Mouse (Mus musculus) liver, embryonic 12.5 days (tissue): ENCODE measurements at regions not wholly inside any gene's neighbourhood (a gene's known extent, or its start where the extent isn't known, plus 50 kb on each side); places are given as distances from the start of the nearest gene placed in this dataset.

Source experiments
- ATAC-seq: fragments of 200-750 bp; cut with Nextera tagmentation; 2 replicates; pipeline ENCODE4 v1.8.0; 2017; ENCODE audit warnings: moderate number of reproducible peaks, mild to moderate bottlenecking, moderate library complexity
- H3K27ac ChIP-seq: fragments of 300-500 bp; sonication (generic); 2 replicates; pipeline ENCODE4 v1.5.1; 2016; ENCODE audit warnings: mild to moderate bottlenecking
- H3K27me3 ChIP-seq: fragments of 300-500 bp; sonication (generic); replicated peaks from 2 replicates; pipeline ENCODE4 v1.6.1; 2016; ENCODE audit warnings: mild to moderate bottlenecking, moderate library complexity
- H3K36me3 ChIP-seq: fragments of 300-500 bp; sonication (generic); 2 replicates; pipeline ENCODE4 v1.6.1; 2016; ENCODE audit warnings: mild to moderate bottlenecking, moderate library complexity
- H3K4me1 ChIP-seq: fragments of 300-500 bp; sonication (generic); 2 replicates; pipeline ENCODE4 v1.6.1; 2016
- H3K4me2 ChIP-seq: fragments of 300-500 bp; sonication (generic); 2 replicates; pipeline ENCODE4 v1.6.1; 2016; ENCODE audit warnings: mild to moderate bottlenecking, moderate library complexity
- H3K4me3 ChIP-seq: fragments of 300-500 bp; sonication (generic); 2 replicates; pipeline ENCODE4 v1.5.1; 2016; ENCODE audit warnings: mild to moderate bottlenecking, moderate library complexity
- H3K9ac ChIP-seq: fragments of 300-500 bp; sonication (generic); 2 replicates; pipeline ENCODE4 v1.6.1; 2016; ENCODE audit warnings: mild to moderate bottlenecking, moderate library complexity
- H3K9me3 ChIP-seq: fragments of 300-500 bp; sonication (generic); replicated peaks from 2 replicates; pipeline ENCODE4 v1.6.1; 2016; ENCODE audit warnings: mild to moderate bottlenecking, moderate library complexity
- WGBS: fragments of 180-500 bp; shearing (Covaris S2); methylation state at CpG from one replicate; pipeline ENCODE4 v1.1.7; 2016; ENCODE audit not compliant: insufficient replicate concordance; 5-methylcytosine and 5-hydroxymethylcytosine counted together

- Histone ChIP-seq H3K9me3 (no peaks in the 10 kb centered on the region), H3K27me3 (no peaks in the 10 kb centered on the region), H3K36me3 (no peaks in the 10 kb centered on the region), H3K9ac (no peak overlapping the region), H3K4me2 (no peak overlapping the region), H3K27ac (no peak overlapping the region), H3K4me1 (no peaks in the 10 kb centered on the region), H3K4me3 (no peak overlapping the region)
- no peak for ATAC-seq
- WGBS, result 50% methylated on average over 1 of the region's 1 CpGs
These were observed 244.9 kb upstream of the Clec14a start for GRCm38 (mm10) chr12:58513951-58514350.

- no peak overlapping the region for H3K4me2 ChIP-seq
- no peaks in the 10 kb centered on the region for H3K27me3 ChIP-seq
- no peak overlapping the region for H3K4me3 ChIP-seq
- H3K27ac ChIP-seq, result no peak overlapping the region
- no peaks in the 10 kb centered on the region for H3K9me3 ChIP-seq
- 71% methylated on average over 7 of the region's 7 CpGs for WGBS
- H3K4me1 ChIP-seq, result no peaks in the 10 kb centered on the region
- no peaks in the 10 kb centered on the region for H3K36me3 ChIP-seq
- no peak overlapping the region for H3K9ac ChIP-seq
- no peak for ATAC-seq
These were observed 243.6 kb upstream of the Clec14a start for GRCm38 (mm10) chr12:58512645-58513044.

- Histone ChIP-seq H3K36me3 (no peaks in the 10 kb centered on the region), H3K27ac (no peak overlapping the region), H3K9me3 (no peaks in the 10 kb centered on the region), H3K4me1 (no peaks in the 10 kb centered on the region), H3K4me3 (no peak overlapping the region), H3K4me2 (no peak overlapping the region), H3K9ac (no peak overlapping the region), H3K27me3 (no peaks in the 10 kb centered on the region)
- ATAC-seq, result no peak
These were observed 235.2 kb upstream of the Clec14a start for GRCm38 (mm10) chr12:58504283-58504682.

- H3K9ac ChIP-seq, result no peak overlapping the region
- H3K9me3 ChIP-seq, result no peaks in the 10 kb centered on the region
- H3K4me2 ChIP-seq, result no peak overlapping the region
- no peaks in the 10 kb centered on the region for H3K27me3 ChIP-seq
- H3K4me3 ChIP-seq, result no peak overlapping the region
- no peak for ATAC-seq
- no peaks in the 10 kb centered on the region for H3K36me3 ChIP-seq
- no peak overlapping the region for H3K27ac ChIP-seq
- H3K4me1 ChIP-seq, result no peaks in the 10 kb centered on the region
These were observed 205.1 kb upstream of the Clec14a start for GRCm38 (mm10) chr12:58474181-58474580.

GRCm38 (mm10) chr12:58473511-58473910 lies 204.4 kb upstream of the Clec14a start:
- no peak for ATAC-seq
- no peak overlapping the region for H3K27ac ChIP-seq
- no peak overlapping the region for H3K4me2 ChIP-seq
- WGBS, result 63% methylated on average over 1 of the region's 1 CpGs
- H3K9me3 ChIP-seq, result no peaks in the 10 kb centered on the region
- no peaks in the 10 kb centered on the region for H3K4me1 ChIP-seq
- no peaks in the 10 kb centered on the region for H3K27me3 ChIP-seq
- no peak overlapping the region for H3K9ac ChIP-seq
- H3K4me3 ChIP-seq, result no peak overlapping the region
- H3K36me3 ChIP-seq, result no peaks in the 10 kb centered on the region

GRCm38 (mm10) chr12:58460465-58460864 lies 191.4 kb upstream of the Clec14a start:
- H3K4me2 ChIP-seq, result no peak overlapping the region
- H3K4me3 ChIP-seq, result no peak overlapping the region
- H3K27me3 ChIP-seq, result no peaks in the 10 kb centered on the region
- no peak overlapping the region for H3K9ac ChIP-seq
- H3K27ac ChIP-seq, result no peak overlapping the region
- 75% methylated on average over 3 of the region's 3 CpGs for WGBS
- no peaks in the 10 kb centered on the region for H3K36me3 ChIP-seq
- ATAC-seq, result no peak
- no peaks in the 10 kb centered on the region for H3K9me3 ChIP-seq
- H3K4me1 ChIP-seq, result no peaks in the 10 kb centered on the region

GRCm38 (mm10) chr12:58454828-58455227 lies 185.7 kb upstream of the Clec14a start:
- no peak overlapping the region for H3K9ac ChIP-seq
- ATAC-seq, result no peak
- no peak overlapping the region for H3K27ac ChIP-seq
- H3K4me1 ChIP-seq, result no peaks in the 10 kb centered on the region
- H3K4me2 ChIP-seq, result no peak overlapping the region
- no peaks in the 10 kb centered on the region for H3K36me3 ChIP-seq
- 59% methylated on average over 2 of the region's 2 CpGs for WGBS
- no peaks in the 10 kb centered on the region for H3K27me3 ChIP-seq
- no peaks in the 10 kb centered on the region for H3K9me3 ChIP-seq
- H3K4me3 ChIP-seq, result no peak overlapping the region

- H3K9ac ChIP-seq, result no peak overlapping the region
- no peaks in the 10 kb centered on the region for H3K27me3 ChIP-seq
- H3K9me3 ChIP-seq, result no peaks in the 10 kb centered on the region
- no peak for ATAC-seq
- H3K4me1 ChIP-seq, result no peaks in the 10 kb centered on the region
- 66% methylated on average over 3 of the region's 3 CpGs for WGBS
- no peaks in the 10 kb centered on the region for H3K36me3 ChIP-seq
- no peak overlapping the region for H3K4me3 ChIP-seq
- no peak overlapping the region for H3K27ac ChIP-seq
- no peak overlapping the region for H3K4me2 ChIP-seq
These were observed 173.9 kb upstream of the Clec14a start for GRCm38 (mm10) chr12:58443007-58443406.

GRCm38 (mm10) chr12:58441962-58442361 lies 172.9 kb upstream of the Clec14a start:
- H3K4me3 ChIP-seq, result no peak overlapping the region
- H3K9ac ChIP-seq, result no peak overlapping the region
- no peak overlapping the region for H3K27ac ChIP-seq
- no peaks in the 10 kb centered on the region for H3K27me3 ChIP-seq
- H3K9me3 ChIP-seq, result no peaks in the 10 kb centered on the region
- WGBS, result 77% methylated on average over 2 of the region's 2 CpGs
- H3K36me3 ChIP-seq, result no peaks in the 10 kb centered on the region
- no peak for ATAC-seq
- no peak overlapping the region for H3K4me2 ChIP-seq
- H3K4me1 ChIP-seq, result no peaks in the 10 kb centered on the region

GRCm38 (mm10) chr12:58440666-58441065 lies 171.6 kb upstream of the Clec14a start:
- no peak overlapping the region for H3K4me2 ChIP-seq
- no peak overlapping the region for H3K27ac ChIP-seq
- H3K4me3 ChIP-seq, result no peak overlapping the region
- H3K9ac ChIP-seq, result no peak overlapping the region
- no peaks in the 10 kb centered on the region for H3K27me3 ChIP-seq
- no peak for ATAC-seq
- H3K36me3 ChIP-seq, result no peaks in the 10 kb centered on the region
- no peaks in the 10 kb centered on the region for H3K9me3 ChIP-seq
- no peaks in the 10 kb centered on the region for H3K4me1 ChIP-seq

- Histone ChIP-seq H3K9me3 (no peaks in the 10 kb centered on the region), H3K9ac (no peak overlapping the region), H3K36me3 (no peaks in the 10 kb centered on the region), H3K4me2 (no peak overlapping the region), H3K27me3 (no peaks in the 10 kb centered on the region), H3K4me1 (no peaks in the 10 kb centered on the region), H3K27ac (no peak overlapping the region), H3K4me3 (no peak overlapping the region)
- 60% methylated on average over 6 of the region's 6 CpGs for WGBS
- ATAC-seq, result no peak
These were observed 167.9 kb upstream of the Clec14a start for GRCm38 (mm10) chr12:58437031-58437430.

GRCm38 (mm10) chr12:58434504-58434903 lies 165.4 kb upstream of the Clec14a start:
- no peak overlapping the region for H3K4me3 ChIP-seq
- no peaks in the 10 kb centered on the region for H3K4me1 ChIP-seq
- WGBS, result 60% methylated on average over 5 of the region's 5 CpGs
- H3K27ac ChIP-seq, result no peak overlapping the region
- H3K27me3 ChIP-seq, result no peaks in the 10 kb centered on the region
- no peak for ATAC-seq
- no peak overlapping the region for H3K9ac ChIP-seq
- H3K4me2 ChIP-seq, result no peak overlapping the region
- H3K36me3 ChIP-seq, result no peaks in the 10 kb centered on the region
- no peaks in the 10 kb centered on the region for H3K9me3 ChIP-seq

GRCm38 (mm10) chr12:58429929-58430328 lies 160.8 kb upstream of the Clec14a start:
- Histone ChIP-seq H3K4me1 (no peaks in the 10 kb centered on the region), H3K9me3 (no peaks in the 10 kb centered on the region), H3K4me2 (no peak overlapping the region), H3K36me3 (no peaks in the 10 kb centered on the region), H3K4me3 (no peak overlapping the region), H3K27ac (no peak overlapping the region), H3K9ac (no peak overlapping the region), H3K27me3 (no peaks in the 10 kb centered on the region)
- no peak for ATAC-seq
- WGBS, result 72% methylated on average over 5 of the region's 5 CpGs
